Mouse (Mus musculus) liver, adult (tissue): ENCODE measurements around the gene Nt5c3b.

Source experiments
- GATA4 ChIP-seq: IDR thresholded peaks from 2 replicates; pipeline ENCODE4 v1.6.1; 2014; ENCODE audit warnings: mild to moderate bottlenecking, low read length; ENCODE audit not compliant: insufficient replicate concordance

Gene Nt5c3b

GRCm38 (mm10) chr11:100441797-100442196, at the start of gene Nt5c3b, which contains the start of gene Klhl10:
Gene Nt5c3b, minus strand, starts transcription at chr11:100441808.
Gene Klhl10, plus strand, starts transcription at chr11:100441917.
- TF ChIP-seq GATA4: no peak

- TF ChIP-seq GATA4: no peak
These were observed 49.3 kb upstream of the Nt5c3b start for GRCm38 (mm10) chr11:100490951-100491350.

GRCm38 (mm10) chr11:100485801-100486538, 44.4 kb upstream of the Nt5c3b start:
- TF ChIP-seq GATA4: no peak

- TF ChIP-seq GATA4: no peak
These were observed 42.9 kb upstream of the Nt5c3b start for GRCm38 (mm10) chr11:100484461-100484860.

GRCm38 (mm10) chr11:100479152-100479551, 37.5 kb upstream of the Nt5c3b start:
- TF ChIP-seq GATA4: no peak

- no peak for TF ChIP-seq GATA4
These were observed 34.7 kb upstream of the Nt5c3b start for GRCm38 (mm10) chr11:100476281-100476680.

- TF ChIP-seq GATA4: no peak
These were observed 31.3 kb upstream of the Nt5c3b start for GRCm38 (mm10) chr11:100472935-100473295.

- TF ChIP-seq GATA4: no peak; the same call in 1 of the 2 replicates
These were observed 30.8 kb upstream of the Nt5c3b start, which contains the start of gene Klhl11 for GRCm38 (mm10) chr11:100472197-100472934. Gene Klhl11, minus strand, starts transcription at chr11:100472741.

GRCm38 (mm10) chr11:100471352-100472196, 30.0 kb upstream of the Nt5c3b start:
- TF ChIP-seq GATA4: no peak

GRCm38 (mm10) chr11:100465833-100466232, 24.2 kb upstream of the Nt5c3b start:
- TF ChIP-seq GATA4: no peak

GRCm38 (mm10) chr11:100465229-100465792, 23.7 kb upstream of the Nt5c3b start:
- TF ChIP-seq GATA4: no peak

- TF ChIP-seq GATA4: no peak
These were observed 21.1 kb upstream of the Nt5c3b start for GRCm38 (mm10) chr11:100462699-100463098.

- TF ChIP-seq GATA4: no peak
These were observed 16.1 kb upstream of the Nt5c3b start for GRCm38 (mm10) chr11:100457711-100458110.

- TF ChIP-seq GATA4: no peak
These were observed 15.6 kb upstream of the Nt5c3b start for GRCm38 (mm10) chr11:100457247-100457646.

- no peak for TF ChIP-seq GATA4
These were observed 1.0 kb upstream of the Nt5c3b start for GRCm38 (mm10) chr11:100442625-100443024.

- no peak for TF ChIP-seq GATA4
These were observed 701 bp downstream of the Nt5c3b start for GRCm38 (mm10) chr11:100440691-100441522.
